Mouse (Mus musculus) cerebellum, adult 9-11 months (tissue): ENCODE measurements at regions not wholly inside any gene's neighbourhood (a gene's known extent, or its start where the extent isn't known, plus 50 kb on each side); places are given as distances from the start of the nearest gene placed in this dataset.
A peak's percentile ranks its signal among the peaks of the same experiment; 100 is the strongest.

Source experiments
- DNase-seq: peaks from one replicate; pipeline ENCODE4 v3.0.0; 2022

GRCm38 (mm10) chr12:12765055-12765454, 176.7 kb downstream of the Mycn start:
- no peak for DNase-seq

- DNase-seq, result no peak
Observed at GRCm38 (mm10) chr12:12764586-12764985, 177.1 kb downstream of the Mycn start.

GRCm38 (mm10) chr12:12756301-12756948, 185.3 kb downstream of the Mycn start:
- DNase-seq, result no peak

DNA sequence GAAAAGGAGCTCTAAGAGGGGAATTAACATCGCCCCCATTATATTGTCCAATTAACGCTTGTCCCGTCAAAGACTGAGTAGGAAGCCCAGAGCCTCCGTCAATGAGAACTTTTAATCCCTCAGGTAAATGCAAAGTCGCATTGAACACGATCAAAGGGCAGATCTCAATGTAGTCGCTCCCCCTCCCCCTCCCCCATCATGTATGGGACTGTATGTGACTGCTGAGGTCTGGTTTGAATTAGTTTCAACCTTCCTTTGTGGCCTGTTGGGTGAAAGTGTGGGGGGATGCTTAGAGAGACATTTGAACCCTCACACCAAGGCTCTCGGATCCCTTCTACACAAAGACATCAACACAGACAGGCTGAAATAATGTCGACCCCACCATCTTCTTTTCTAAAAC, 187.9 kb downstream of the Mycn start:
- DNase-seq, result no peak

- no peak for DNase-seq
Observed at GRCm38 (mm10) chr12:12751670-12752426, 189.9 kb downstream of the Mycn start.

GRCm38 (mm10) chr12:12749690-12750089, 192.0 kb downstream of the Mycn start:
- no peak for DNase-seq

GRCm38 (mm10) chr12:12746852-12747454, 194.8 kb downstream of the Mycn start:
- DNase-seq, result no peak

DNA sequence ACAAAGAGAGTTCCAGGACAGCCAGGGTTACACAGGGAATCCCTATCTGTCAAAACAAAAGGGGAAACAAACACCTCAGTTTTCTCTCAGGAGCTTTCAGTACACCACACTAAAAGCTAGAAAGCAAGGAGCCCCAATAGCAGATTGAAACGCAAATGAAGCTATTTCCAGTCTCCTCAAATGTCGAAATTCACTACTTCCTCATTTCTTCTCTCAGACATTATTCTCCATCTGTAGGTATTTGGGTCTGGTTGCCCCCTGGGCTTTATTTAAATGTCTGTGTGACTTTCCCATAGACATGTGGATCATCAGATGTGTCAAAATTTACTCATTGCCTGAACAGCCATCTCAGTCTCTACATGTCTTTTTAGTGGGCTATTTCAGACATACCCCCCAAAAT, 197.2 kb downstream of the Mycn start:
- no peak for DNase-seq

GRCm38 (mm10) chr12:12738631-12739331, 202.9 kb downstream of the Mycn start:
- DNase-seq, result no peak

- no peak for DNase-seq
Observed at GRCm38 (mm10) chr12:12725797-12726196, 215.9 kb downstream of the Mycn start.

DNA sequence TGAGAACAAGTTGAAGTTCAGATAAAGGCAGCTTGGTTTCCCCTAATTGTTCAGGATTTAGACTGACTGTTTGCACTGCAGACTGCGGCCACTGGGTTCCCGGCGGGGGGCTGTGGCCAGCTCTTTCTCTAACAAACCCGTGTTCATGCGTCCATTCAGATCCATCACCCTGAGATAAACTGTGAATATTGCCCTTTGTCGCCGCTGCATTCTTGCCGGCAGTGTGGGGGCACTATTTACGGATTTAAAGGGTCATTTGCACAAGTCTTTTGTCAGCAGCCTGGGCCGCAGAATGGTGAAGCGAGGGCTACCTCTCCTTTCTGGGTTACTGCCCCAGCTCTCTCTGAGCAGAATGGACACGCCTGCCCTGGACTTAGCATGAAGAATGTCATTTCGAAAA, 216.6 kb downstream of the Mycn start:
- no peak for DNase-seq

DNA sequence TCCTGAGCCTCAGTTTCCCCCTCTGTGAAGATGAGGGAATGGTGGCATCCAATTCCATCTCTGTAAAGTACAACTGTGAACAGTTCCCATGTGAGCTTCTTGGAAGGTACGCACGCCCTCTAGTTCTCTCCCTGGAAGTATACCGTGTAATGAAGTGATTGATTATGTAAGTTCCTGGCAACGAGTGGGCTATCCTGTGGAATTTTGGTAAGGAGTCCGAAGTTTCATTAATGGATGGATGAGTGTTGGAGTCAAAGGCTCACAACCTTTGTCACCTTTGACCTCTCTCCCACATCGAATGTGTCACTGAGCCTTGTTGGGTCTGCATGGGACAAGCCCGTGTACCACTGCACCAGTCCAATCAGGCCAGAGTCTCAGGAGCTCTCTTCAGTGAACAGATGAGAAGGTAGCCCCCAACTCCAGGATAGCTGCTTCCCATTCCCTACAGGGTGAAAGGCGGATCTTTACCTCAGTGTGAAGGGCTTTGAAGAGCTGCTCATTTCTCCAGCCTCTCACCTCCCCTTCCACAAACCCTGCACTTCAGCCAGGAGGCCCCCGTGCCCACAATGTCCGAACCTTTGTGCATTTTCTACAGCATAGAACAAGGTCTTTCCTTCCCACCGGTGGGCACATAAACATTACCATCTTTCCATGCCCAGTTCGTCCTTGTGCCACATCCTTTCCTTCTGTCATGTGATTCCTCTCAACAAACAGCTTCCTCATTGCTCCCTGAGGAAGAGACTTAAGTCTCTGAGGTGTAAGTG, 217.8 kb downstream of the Mycn start:
- DNase-seq, result no peak

DNA sequence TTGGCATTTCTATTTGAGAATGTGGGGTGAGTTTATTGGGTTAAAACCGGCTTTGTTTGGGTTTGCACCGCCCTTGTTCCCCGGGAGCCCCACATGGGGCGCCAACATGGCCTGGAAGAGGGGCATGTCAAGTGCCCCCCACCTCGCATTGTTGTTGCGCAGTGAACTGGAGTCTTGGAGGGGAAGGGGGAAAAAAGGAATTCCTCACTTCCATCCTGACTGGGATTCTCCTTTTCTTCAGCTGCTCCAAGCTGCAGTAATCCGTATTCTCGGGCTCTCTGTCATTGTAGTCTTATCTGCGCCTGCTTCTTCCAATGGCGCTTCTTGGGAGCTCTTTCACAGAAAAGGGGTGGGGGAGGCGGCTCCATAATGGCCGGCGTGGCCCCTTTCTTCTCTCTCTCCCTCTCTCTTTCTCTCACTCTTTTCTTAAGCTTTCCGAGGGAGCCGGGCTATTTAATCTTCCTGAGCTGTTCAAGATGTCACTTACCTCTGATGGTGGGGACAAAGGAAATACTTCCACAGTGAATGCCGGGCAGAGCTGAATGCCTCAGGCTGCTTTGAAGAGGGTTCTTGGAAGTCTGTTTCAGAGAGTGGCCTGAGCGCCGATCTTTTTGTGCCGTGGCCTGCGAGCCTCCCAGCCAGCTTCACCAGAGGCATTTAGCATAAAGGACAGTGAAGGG, 218.6 kb downstream of the Mycn start:
- no peak for DNase-seq

DNA sequence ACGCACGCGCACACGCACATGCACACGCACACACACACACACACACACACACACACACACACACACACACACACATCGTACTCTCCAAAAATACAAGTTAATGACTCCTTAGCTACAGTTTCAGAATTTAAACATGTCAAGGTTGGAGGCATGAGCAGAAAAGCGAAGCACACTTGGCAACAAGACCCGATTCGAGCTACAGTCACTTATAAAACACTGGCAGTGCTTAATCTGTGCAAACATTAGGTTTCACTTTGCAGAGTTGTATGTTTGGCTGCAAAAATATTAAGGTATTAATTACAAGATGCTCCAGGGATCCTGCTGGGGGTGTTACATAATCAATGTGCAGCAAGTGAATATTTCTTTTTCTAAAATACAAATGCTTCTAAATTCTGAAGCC, 225.0 kb downstream of the Mycn start:
- no peak for DNase-seq

DNA sequence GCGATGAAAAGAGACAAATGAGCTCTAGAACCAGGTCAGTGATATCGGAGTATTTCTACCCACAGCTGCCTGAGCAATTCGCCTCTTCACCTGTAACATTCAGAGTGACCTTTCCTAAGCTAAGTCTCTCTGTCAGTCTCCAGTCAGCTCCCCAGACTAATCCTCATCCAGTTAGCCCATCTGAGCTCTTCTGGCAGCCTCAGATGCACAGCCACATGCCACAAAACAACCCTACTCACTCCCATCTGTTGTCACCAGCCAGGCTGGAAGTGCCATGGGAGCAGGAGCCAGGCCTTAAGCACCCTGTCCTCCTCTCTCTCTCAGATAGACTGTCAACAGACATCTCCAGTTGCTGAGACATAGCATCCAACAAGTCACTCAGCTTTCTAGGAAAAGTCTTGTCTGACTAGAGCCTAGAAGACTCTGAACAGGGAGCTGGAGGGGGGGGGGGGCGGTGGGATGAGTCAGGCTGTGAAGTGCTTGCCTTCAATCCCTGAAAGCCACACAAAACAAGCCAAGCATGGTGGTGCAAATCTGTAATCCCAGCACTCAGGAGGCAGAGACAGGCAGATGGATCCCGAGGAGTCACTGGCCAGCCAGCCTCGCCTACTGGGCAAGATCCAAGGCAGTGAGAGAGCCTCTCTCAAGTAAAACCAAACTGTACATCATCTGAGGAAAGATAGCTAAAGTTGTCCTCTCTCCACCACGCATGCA, 225.6 kb downstream of the Mycn start:
- DNase-seq, result peak; percentile 9

DNA sequence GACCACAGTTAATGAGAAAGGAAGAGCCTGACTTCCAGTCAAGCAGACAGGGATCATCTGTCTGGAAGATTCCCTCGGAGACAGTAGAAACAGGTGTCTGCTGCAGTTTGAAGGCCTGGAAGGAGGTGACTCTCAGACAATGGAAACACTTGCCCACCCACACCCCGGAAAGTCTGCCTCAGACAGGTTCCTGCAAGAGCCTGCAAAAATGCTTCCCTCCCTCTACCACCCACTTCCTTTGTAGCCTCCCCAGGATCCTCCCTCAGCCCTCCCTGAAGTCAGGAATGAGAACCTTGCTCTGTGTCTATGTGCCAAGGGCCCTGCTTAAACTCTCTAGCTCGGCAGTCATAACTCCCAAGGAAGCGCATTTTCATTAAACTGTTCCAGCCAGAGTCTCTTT, 226.2 kb downstream of the Mycn start:
- no peak for DNase-seq

DNA sequence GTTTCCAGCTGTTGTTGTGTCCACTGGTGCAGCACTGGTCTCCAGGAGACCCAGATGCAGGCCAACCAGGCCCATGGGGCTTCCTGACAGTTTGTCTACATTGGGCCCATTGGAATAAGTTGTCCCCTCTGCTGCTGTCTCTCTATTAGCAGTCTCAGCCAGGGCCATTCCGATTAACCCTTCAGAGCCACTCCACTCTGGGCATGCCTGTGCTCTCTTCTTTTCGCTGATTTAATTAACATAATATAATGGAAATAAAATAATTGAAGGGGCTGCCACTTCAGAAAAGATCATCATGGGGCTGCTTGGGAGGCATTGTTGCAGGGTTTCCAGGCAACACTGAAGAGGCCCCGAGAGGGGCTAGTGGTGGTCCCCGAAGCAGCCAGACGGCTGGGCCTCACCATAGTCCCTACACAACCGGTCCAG, 231.5 kb downstream of the Mycn start:
- DNase-seq, result no peak

DNA sequence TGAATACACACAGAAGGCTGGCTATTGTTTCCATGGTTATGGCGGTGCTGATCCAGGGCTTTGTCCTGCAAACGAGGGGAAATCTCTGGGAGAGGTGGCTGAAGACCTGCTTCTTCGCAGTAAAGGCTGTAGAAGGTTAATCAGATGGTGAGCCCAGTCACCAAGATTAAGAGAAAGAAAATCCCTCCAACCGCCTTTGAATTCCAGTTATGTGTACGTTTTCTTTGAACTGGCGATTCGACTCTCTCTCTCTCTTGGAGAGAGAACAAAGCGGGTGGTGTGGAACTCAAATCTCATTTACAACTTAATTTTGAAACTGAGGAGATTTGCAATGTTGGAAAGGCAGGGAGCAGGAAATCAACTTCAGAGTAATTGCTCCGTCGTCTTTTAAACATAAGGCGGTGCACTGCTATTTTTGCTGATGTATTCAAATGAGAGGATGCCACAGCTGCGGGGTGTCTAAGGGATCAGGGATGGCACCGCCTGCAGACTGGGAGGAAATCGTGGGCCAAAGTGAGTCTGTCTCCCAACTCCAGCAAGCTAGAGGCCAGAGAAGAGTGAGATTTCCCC, 232.7 kb downstream of the Mycn start:
- DNase-seq, result no peak

GRCm38 (mm10) chr12:12706326-12706920, 235.3 kb downstream of the Mycn start:
- DNase-seq, result no peak

GRCm38 (mm10) chr12:12701735-12702134, 240.0 kb downstream of the Mycn start:
- DNase-seq, result no peak
